Mouse (Mus musculus): ENCODE measurements around the gene Smpdl3b.

- TF ChIP-seq HCFC1 (IDR thresholded peaks at IDR 0.05; ENCODE audit: borderline replicate concordance, insufficient read depth, low read length): no peak
- TF ChIP-seq ZNF384 (IDR thresholded peaks at IDR 0.05; ENCODE audit: low read depth, low read length): no peak
- no peak for TF ChIP-seq CHD2 (IDR thresholded peaks at IDR 0.05; ENCODE audit: low read depth, low read length)
- no peak for TF ChIP-seq MAFK (IDR thresholded peaks at IDR 0.05; ENCODE audit: insufficient read depth, low read depth, low read length)
- TF ChIP-seq ZC3H11A (IDR thresholded peaks at IDR 0.05; ENCODE audit: borderline replicate concordance, low read depth, low read length): no peak
These were observed 14.7 kb upstream of the Smpdl3b start for GRCm38 (mm10) chr4:132771776-132772175.
